Mouse (Mus musculus): ENCODE data around the gene Zbtb44.
"Not testable (repeated sequence)": the region's sequence is repeated elsewhere in the genome, so short reads cannot be mapped to it uniquely, and the experiment has no call there.

Gene Zbtb44

DNA sequence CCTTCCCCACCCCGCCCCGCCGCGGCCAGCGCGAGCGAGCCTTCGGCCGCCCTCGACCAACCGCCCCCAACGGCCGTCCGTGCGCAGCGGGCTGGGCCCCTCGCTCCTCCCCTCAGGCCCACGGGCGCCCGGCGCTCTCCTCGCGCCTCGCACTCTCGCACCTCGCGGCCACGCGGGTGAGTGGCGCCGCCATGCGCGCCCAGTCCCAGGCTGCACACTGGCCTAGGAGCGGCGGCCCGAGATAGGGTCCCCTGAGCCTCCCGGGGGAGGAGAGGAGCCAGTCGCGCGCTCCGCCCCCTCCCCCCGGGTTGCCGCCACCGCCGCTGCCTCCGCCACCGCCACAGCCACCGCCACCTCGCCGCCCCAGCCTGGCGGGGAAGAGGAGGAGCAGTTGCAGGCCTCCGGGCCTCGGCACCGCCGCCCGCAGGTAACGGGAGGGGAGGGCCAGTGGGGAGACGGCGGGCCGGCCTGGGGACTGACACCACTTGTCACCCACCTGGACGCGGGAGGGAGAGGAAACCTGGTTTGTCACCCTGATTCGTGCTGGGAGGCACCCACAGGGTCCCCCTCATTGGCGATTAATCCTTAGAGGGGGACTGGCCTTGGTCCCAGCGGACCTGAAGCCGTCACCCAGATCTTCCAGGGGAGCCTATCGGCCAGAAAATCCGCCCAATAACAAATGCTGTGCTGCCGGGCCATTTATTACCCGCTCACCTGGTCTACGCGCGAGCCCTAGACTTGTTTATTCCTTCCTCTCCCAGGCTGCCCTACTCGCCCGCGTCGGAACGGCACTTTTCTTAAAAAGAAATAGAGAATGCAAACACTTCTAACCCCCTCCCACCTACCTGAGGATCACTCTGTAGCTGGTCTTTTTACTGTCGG is at the start of gene Zbtb44:
Gene Zbtb44, plus strand, starts transcription at position 113 of the 882 bp plus-strand sequence.
- peak; percentile 56 to 65 for DNase-seq (ENCODE audit: low spot score in 2 of 2)

GRCm38 (mm10) chr9:30985782-30986181 is 44.7 kb upstream of the Zbtb44 start:
- no peak for DNase-seq (ENCODE audit: low spot score in 2 of 2)

GRCm38 (mm10) chr9:30993106-30993505 is 37.3 kb upstream of the Zbtb44 start:
- no peak for DNase-seq (ENCODE audit: low spot score in 2 of 2)

DNA sequence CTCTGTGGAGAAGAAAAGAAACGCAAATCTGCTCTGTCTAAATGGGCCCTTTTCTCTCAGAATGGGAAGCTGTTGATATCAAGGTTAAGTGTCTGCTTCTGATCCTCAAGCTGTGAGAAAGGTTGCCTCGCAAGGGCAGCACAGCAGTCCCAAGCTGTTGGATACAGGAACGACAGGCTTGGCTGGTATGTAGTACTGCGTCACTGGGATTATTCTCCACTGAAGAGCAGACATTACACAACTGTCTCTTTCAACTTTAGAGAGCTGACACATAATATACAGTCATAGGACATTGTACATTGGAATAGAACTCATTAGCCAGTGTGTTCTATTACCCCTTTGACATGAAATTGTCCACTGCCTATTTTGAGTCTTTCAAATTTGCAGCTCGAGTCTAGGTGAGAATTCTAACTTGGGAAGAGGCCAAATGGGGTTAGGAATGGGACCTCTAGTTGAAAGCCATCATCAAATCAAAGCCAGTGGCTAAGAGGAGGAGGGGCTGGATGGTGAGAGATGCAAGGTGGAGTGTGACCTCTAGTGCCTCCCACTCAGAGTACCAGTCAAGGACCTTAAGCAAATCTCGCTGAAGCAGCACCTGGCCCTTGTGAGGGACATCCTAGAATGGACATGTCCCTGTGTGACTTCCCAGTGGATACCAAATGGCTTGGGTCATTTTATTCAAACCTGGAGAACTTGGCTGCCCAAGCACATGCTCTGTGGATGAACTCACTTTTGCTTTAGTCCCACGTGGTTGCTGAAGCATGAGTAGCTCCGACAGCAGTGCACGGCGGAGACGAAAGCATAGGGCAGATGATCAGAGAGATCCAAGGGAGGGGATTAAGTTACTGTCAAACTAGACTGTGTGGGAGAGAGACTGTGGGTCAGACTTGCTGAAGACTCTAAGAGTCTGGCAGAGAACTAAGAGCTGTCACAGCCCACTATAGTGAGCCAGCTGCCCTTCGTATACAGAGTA is 33.6 kb upstream of the Zbtb44 start:
- DNase-seq (ENCODE audit: low spot score in 2 of 2) = no peak

GRCm38 (mm10) chr9:31000641-31001040 is 29.8 kb upstream of the Zbtb44 start:
- DNase-seq (ENCODE audit: low spot score in 2 of 2) = no peak

DNA sequence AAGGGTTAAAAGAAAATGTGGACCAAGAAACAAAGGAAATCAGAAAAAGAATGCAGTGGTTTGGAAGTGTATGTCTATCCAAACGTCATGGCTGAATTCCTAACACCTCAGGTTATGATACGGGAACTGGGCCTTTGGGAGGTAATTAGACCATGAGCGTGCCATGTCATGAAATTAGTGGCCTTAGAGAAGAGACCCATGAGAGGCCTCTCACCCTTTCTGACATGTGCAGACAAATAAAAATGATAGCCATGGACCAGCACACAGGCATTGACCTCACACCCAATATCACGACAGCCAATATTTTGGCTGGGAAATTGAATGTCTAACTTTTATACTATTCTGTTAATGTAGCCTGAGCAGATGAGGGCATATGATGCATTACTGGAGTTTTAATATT is 27.9 kb upstream of the Zbtb44 start:
- no peak for DNase-seq (ENCODE audit: low spot score in 2 of 2)

GRCm38 (mm10) chr9:31009334-31009733 is 21.1 kb upstream of the Zbtb44 start:
- DNase-seq (ENCODE audit: low spot score in 2 of 2) = no peak

DNA sequence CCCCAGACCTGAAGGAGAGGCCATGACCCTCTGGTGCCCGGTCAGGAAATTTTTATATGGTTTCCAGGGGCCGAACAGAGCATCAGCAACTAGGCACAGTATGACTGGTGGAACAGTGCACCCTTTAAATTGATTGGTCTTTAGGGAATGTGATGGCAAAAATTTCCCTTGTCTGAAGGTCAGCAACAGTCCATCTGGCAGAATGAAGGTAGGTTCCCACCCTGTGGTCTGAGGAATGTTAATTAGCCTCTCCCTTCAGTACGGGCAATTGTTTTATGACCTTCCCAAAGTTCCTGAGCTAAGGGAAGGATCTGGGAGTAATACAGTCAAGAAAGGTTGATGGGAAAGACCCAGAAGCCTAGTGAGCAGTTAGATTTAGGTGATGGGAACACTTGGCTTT is 20.4 kb upstream of the Zbtb44 start:
- DNase-seq (ENCODE audit: low spot score in 2 of 2) = no peak

GRCm38 (mm10) chr9:31010749-31011148 is 19.7 kb upstream of the Zbtb44 start:
- peak in 1 of 2 experiments; percentile 13 for DNase-seq (ENCODE audit: low spot score in 2 of 2)

- peak in 1 of 2 experiments; percentile 33 for DNase-seq (ENCODE audit: low spot score in 2 of 2)
Measured at GRCm38 (mm10) chr9:31011533-31011932, 18.9 kb upstream of the Zbtb44 start.

GRCm38 (mm10) chr9:31012674-31013073 is 17.8 kb upstream of the Zbtb44 start:
- no peak for DNase-seq (ENCODE audit: low spot score in 2 of 2)

GRCm38 (mm10) chr9:31013415-31013814 is 17.0 kb upstream of the Zbtb44 start:
- DNase-seq (ENCODE audit: low spot score in 2 of 2) = no peak

DNA sequence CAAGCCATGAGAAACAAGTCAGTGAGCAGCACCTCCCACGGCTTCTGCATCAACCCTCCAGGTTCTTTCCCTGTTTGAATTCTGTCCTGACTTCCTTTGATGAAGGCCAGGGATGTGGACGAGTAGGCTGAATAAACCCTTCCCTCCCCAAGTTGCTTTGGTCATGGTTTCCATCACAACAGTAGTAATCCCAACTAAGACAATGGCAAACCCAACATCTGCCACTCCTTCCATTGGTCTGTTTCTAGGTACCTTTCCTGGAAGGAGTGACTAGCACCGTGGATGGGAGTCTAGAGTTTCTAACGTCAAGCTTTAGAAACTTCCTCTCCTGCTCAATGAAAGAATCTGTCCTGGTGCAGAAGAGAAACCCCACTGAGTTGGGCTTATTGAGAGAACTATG is 12.8 kb upstream of the Zbtb44 start:
- DNase-seq (ENCODE audit: low spot score in 2 of 2) = no peak

DNA sequence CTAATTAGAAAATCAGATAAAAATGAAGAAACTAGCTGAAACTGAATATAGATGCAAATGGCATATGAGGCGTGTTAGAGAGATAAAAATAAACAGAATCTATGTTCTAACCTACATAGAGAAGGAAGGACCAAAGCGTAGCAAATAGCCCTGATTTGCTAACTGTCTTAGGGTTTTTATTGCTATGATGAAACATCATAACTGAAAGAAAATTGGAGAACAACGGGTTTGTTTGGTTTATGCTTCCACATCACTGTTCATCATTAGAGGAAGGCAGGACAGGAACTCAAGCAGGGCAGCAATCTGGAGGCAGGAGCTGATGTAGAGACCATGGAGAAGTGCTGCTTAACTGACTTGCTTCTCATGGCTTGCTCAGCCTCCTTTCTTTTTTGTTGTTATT is 12.3 kb upstream of the Zbtb44 start:
- no peak for DNase-seq (ENCODE audit: low spot score in 2 of 2)

- no peak for DNase-seq (ENCODE audit: low spot score in 2 of 2)
Measured at GRCm38 (mm10) chr9:31018705-31019104, 11.7 kb upstream of the Zbtb44 start.

DNA sequence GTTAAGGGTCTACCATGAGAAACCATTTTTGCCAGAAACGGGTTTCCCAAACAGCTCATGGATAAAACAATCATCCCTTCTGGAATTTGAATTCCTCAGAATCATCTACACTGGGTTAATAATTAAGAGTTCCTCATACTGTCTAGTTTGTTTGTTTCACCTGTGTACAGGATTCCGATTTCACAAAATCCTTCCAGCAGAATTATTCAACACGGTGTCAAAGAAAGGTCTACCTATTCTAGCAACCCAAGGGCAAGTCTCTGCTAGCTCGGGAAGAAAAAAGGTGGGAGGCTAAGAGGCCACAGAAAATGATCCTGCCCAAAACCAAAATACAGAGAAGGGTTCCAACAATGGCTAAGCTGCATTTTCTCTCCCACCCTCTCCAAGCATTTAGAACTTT is 2.2 kb upstream of the Zbtb44 start:
- no peak for DNase-seq (ENCODE audit: low spot score in 2 of 2)

- DNase-seq (ENCODE audit: low spot score in 2 of 2) = peak; percentile 94
Measured at GRCm38 (mm10) chr9:31029751-31030511, 513 bp upstream of the Zbtb44 start.

- no peak for DNase-seq (ENCODE audit: low spot score in 2 of 2)
Measured at GRCm38 (mm10) chr9:31031414-31031843, 985 bp downstream of the Zbtb44 start.

DNA sequence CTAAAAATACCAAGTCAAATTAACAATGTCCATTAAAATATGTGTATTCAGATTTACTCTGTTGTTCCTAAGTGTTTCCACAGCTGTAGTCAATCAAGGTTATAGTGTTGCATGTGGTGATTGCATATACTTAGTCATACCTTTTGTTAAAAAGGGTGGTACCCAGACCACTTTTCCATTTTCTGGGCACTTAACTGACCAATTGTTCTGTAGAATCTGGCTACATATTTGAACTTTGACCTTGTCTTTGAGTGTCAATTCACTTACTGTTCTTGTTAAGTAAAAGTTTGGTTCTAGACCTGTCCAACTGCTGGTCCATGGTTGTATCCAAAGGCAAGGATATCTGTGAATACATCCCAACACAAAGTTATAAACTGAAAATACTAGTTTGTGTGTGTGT is 2.1 kb downstream of the Zbtb44 start:
- no peak for DNase-seq (ENCODE audit: low spot score in 2 of 2)

DNA sequence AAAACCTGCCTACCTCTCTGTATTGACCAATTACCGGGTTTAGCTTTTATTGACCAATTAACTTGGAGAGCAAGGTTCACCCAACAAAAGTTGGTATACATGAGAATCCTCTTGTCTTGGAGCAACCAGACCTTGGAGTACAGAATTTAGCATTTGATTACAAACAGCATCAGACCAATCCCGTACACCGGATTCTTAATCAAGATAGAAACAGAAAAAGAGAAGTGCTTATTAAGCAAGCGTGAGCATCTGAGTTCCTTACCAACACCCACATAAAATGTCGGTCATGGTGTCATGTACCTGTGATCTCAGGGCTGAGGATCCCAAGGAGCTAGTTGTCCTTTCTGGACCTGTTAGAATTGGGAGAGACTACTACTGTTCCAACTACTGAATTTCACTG is 19.8 kb downstream of the Zbtb44 start:
- no peak for DNase-seq (ENCODE audit: low spot score in 2 of 2)

DNA sequence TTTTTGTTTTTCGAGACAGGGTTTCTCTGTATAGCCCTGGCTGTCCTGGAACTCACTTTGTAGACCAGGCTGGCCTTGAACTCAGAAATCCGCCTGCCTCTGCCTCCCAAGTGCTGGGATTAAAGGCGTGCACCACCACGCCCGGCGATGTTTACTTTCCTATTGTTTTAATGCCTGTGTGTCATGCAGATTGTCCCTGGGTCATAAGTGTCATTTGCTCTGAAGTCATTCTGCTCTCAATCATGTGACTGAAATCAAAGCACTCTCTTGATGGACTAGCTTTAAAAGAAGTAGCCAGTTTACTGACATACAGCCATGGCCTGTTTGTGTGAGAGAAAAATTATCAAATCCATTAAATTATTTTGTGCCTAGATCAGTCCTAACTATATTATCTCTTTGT is 21.1 kb downstream of the Zbtb44 start:
- DNase-seq (ENCODE audit: low spot score in 2 of 2) = not testable (repeated sequence)

- DNase-seq (ENCODE audit: low spot score in 2 of 2) = peak in 1 of 2 experiments; percentile 29
Measured at GRCm38 (mm10) chr9:31058723-31059122, 28.3 kb downstream of the Zbtb44 start.
